Mouse (Mus musculus): ENCODE results near the gene Gm20388. TPM values are rescaled to one million over a fixed set of nuclear protein-coding genes. Genes with fewer than 3 reads are reported as not detected.

Gene Gm20388
- polyA plus RNA-seq, 1 experiment = not detected

DNA sequence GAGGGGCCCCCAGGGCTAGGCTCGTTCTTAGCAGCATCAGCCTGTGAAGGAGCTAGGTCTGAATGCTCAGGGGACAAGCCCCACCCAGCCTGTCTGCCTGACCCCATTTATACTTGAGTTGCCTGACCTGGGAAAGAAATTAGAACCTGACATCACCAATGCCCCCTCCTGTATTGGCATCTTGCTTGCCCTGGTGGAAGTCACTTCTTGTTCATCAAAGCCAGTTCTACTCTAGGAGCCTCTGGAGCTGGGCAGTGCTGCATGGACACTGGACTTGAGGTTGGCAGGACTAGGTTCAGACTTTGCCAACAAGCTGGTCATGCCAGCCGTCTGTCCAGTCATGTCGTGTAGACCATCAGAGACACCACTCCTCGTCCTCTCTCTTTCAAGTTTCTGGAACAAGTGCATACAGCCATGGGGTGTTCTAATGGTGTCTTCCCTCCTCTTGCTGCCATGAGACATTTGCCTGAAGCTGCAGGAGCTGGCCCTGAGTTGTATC, 2267.8 kb downstream of the Gm20388 start:
- Histone ChIP-seq H3K4me3 (ENCODE audit: insufficient read depth, low read depth, low read length) (no peak overlapping the region), H3K27ac (ENCODE audit: insufficient read depth, low read depth, low read length) (no peak overlapping the region), H3K4me1 (ENCODE audit: control insufficient read depth, insufficient read depth, low read length) (peaks cover 25% of the 10 kb centered on the region)
- WGBS = 72% methylated on average over 4 of the region's 4 CpGs
- TF ChIP-seq POLR2A (IDR thresholded peaks at IDR 0.05; ENCODE audit: insufficient read depth, low read depth, low read length) = no peak
- no peak for TF ChIP-seq CTCF (IDR thresholded peaks at IDR 0.05; ENCODE audit: insufficient read depth, low read depth, low read length)

DNA sequence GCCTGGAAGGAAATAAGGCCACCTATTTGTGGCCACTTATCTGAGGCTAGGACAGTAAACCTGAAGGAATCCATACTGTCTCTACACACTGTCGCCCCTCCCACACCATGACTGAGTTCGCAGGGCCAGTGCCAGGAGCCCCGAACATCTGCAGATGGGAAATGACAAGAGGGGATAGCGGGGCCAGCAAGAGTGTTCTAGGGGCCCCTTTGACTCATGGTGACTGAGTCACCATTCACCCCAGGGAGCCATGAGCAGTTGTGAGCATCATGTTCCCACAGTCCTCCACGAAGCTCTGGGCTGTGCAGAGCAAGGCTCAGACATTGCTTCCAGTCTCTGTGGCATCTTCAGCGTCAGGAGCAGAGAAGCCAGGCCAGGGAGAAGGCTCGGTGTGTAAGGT, 2268.7 kb downstream of the Gm20388 start:
- no peak overlapping the region for H3K4me3 ChIP-seq (ENCODE audit: insufficient read depth, low read depth, low read length)
- 45% methylated on average over 7 of the region's 7 CpGs for WGBS
- peak overlapping the region; percentile 14; the same call in 1 of the 2 replicates for H3K27ac ChIP-seq (ENCODE audit: insufficient read depth, low read depth, low read length)
- peaks cover 20% of the 10 kb centered on the region for H3K4me1 ChIP-seq (ENCODE audit: control insufficient read depth, insufficient read depth, low read length)
- TF ChIP-seq CTCF (IDR thresholded peaks at IDR 0.05; ENCODE audit: insufficient read depth, low read depth, low read length) = no peak
- TF ChIP-seq POLR2A (IDR thresholded peaks at IDR 0.05; ENCODE audit: insufficient read depth, low read depth, low read length) = no peak

DNA sequence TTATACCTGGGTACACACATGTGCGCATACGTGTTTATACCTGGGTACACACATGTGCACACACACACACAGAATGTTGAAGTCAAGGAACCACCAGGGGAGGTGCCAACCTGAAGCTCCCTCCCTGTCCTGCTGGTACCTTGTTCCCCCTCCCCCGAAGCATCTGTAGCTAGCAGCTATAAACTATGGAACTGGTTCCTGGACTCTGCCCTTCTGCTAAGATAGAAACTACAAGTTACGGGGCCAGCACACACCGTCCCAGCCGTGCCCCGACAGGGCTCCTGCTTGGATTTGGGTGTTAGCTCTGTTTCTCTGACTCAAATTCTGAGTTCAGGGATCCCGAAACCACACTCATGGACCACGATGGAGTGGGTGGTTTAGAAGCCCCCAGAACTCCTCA, 2269.5 kb downstream of the Gm20388 start:
- H3K27ac ChIP-seq (ENCODE audit: insufficient read depth, low read depth, low read length) = no peak overlapping the region
- 94% methylated on average over 9 of the region's 9 CpGs for WGBS
- peaks cover 20% of the 10 kb centered on the region for H3K4me1 ChIP-seq (ENCODE audit: control insufficient read depth, insufficient read depth, low read length)
- H3K4me3 ChIP-seq (ENCODE audit: insufficient read depth, low read depth, low read length) = no peak overlapping the region
- no peak for TF ChIP-seq POLR2A (IDR thresholded peaks at IDR 0.05; ENCODE audit: insufficient read depth, low read depth, low read length)
- no peak for TF ChIP-seq CTCF (IDR thresholded peaks at IDR 0.05; ENCODE audit: insufficient read depth, low read depth, low read length)

GRCm38 (mm10) chr8:122181414-122181813, 2270.8 kb downstream of the Gm20388 start:
- peaks cover 20% of the 10 kb centered on the region for H3K4me1 ChIP-seq (ENCODE audit: control insufficient read depth, insufficient read depth, low read length)
- 87% methylated on average over 9 of the region's 9 CpGs for WGBS
- H3K27ac ChIP-seq (ENCODE audit: insufficient read depth, low read depth, low read length) = no peak overlapping the region
- H3K4me3 ChIP-seq (ENCODE audit: insufficient read depth, low read depth, low read length) = no peak overlapping the region
- TF ChIP-seq CTCF (IDR thresholded peaks at IDR 0.05; ENCODE audit: insufficient read depth, low read depth, low read length) (no peak), POLR2A (IDR thresholded peaks at IDR 0.05; ENCODE audit: insufficient read depth, low read depth, low read length) (no peak)

- Histone ChIP-seq H3K4me1 (ENCODE audit: control insufficient read depth, insufficient read depth, low read length) (peaks cover 25% of the 10 kb centered on the region), H3K4me3 (ENCODE audit: insufficient read depth, low read depth, low read length) (no peak overlapping the region), H3K27ac (ENCODE audit: insufficient read depth, low read depth, low read length) (no peak overlapping the region)
- TF ChIP-seq POLR2A (IDR thresholded peaks at IDR 0.05; ENCODE audit: insufficient read depth, low read depth, low read length) = no peak
- TF ChIP-seq CTCF (IDR thresholded peaks at IDR 0.05; ENCODE audit: insufficient read depth, low read depth, low read length) = no peak
- WGBS = 70% methylated on average over 9 of the region's 9 CpGs
These were observed 2271.3 kb downstream of the Gm20388 start for GRCm38 (mm10) chr8:122181991-122182390.

DNA sequence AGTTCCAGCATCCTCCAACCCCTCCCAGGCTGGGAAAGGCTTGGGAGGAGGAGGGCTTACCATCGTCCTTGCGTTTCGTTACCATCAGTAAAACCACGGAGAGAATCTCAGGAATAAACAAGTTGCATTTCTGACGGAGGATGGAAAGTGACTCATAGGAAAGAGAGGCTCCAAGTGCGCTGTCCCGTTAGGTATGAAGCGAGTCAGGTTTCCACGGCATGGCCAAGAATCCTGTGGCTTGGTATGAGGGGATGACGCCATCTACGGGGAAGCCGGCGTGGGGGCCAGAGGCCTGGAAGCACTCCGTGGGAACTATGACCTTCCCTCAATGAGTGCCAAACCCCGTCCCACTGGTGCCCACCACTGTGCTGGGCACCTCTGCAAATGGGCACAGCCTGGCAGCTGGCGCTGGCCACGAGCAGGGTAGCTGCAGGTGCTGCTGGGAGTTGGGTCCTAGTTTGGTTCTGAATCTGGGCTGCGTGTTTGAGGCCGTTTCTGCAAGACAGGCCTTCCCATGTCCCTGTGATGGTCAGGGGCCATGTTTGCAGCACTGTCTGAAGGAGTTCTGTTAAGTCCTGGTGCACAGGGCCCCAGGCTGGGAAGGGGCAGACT, 2275.8 kb downstream of the Gm20388 start:
- WGBS = 90% methylated on average over 19 of the region's 19 CpGs
- no peak for TF ChIP-seq CTCF (IDR thresholded peaks at IDR 0.05; ENCODE audit: insufficient read depth, low read depth, low read length)
- Histone ChIP-seq H3K4me1 (ENCODE audit: control insufficient read depth, insufficient read depth, low read length) (peaks cover 26% of the 10 kb centered on the region), H3K27ac (ENCODE audit: insufficient read depth, low read depth, low read length) (no peak overlapping the region), H3K4me3 (ENCODE audit: insufficient read depth, low read depth, low read length) (no peak overlapping the region)

- H3K27ac ChIP-seq (ENCODE audit: insufficient read depth, low read depth, low read length) = no peak overlapping the region
- no peak for TF ChIP-seq CTCF (IDR thresholded peaks at IDR 0.05; ENCODE audit: insufficient read depth, low read depth, low read length)
These were observed 2276.6 kb downstream of the Gm20388 start for GRCm38 (mm10) chr8:122187271-122187670.

GRCm38 (mm10) chr8:122190349-122191053, 2279.9 kb downstream of the Gm20388 start:
- Histone ChIP-seq H3K27ac (ENCODE audit: insufficient read depth, low read depth, low read length) (no peak overlapping the region), H3K4me1 (ENCODE audit: control insufficient read depth, insufficient read depth, low read length) (peaks cover 52% of the 10 kb centered on the region), H3K4me3 (ENCODE audit: insufficient read depth, low read depth, low read length) (no peak overlapping the region)
- no peak for TF ChIP-seq CTCF (IDR thresholded peaks at IDR 0.05; ENCODE audit: insufficient read depth, low read depth, low read length)
- TF ChIP-seq POLR2A (IDR thresholded peaks at IDR 0.05; ENCODE audit: insufficient read depth, low read depth, low read length) = no peak
- 56% methylated on average over 16 of the region's 16 CpGs for WGBS

More at GRCm38 (mm10) chr8:122187271-122187670, 2276.6 kb downstream of the Gm20388 start:
- WGBS = 77% methylated on average over 4 of the region's 4 CpGs
- Histone ChIP-seq H3K4me3 (ENCODE audit: insufficient read depth, low read depth, low read length) (no peak overlapping the region), H3K4me1 (ENCODE audit: control insufficient read depth, insufficient read depth, low read length) (peaks cover 29% of the 10 kb centered on the region)

GRCm38 (mm10) chr8:122191054-122191376, 2280.4 kb downstream of the Gm20388 start:
- TF ChIP-seq POLR2A (IDR thresholded peaks at IDR 0.05; ENCODE audit: insufficient read depth, low read depth, low read length) (no peak), CTCF (IDR thresholded peaks at IDR 0.05; ENCODE audit: insufficient read depth, low read depth, low read length) (no peak)
- Histone ChIP-seq H3K4me1 (ENCODE audit: control insufficient read depth, insufficient read depth, low read length) (peaks cover 52% of the 10 kb centered on the region), H3K4me3 (ENCODE audit: insufficient read depth, low read depth, low read length) (no peak overlapping the region), H3K27ac (ENCODE audit: insufficient read depth, low read depth, low read length) (no peak overlapping the region)
- 67% methylated on average over 8 of the region's 8 CpGs for WGBS

Data from olfactory bulb, adult 2 months (tissue).